Mouse (Mus musculus): ENCODE data around the gene Pex14.

Pex14 gene

DNA sequence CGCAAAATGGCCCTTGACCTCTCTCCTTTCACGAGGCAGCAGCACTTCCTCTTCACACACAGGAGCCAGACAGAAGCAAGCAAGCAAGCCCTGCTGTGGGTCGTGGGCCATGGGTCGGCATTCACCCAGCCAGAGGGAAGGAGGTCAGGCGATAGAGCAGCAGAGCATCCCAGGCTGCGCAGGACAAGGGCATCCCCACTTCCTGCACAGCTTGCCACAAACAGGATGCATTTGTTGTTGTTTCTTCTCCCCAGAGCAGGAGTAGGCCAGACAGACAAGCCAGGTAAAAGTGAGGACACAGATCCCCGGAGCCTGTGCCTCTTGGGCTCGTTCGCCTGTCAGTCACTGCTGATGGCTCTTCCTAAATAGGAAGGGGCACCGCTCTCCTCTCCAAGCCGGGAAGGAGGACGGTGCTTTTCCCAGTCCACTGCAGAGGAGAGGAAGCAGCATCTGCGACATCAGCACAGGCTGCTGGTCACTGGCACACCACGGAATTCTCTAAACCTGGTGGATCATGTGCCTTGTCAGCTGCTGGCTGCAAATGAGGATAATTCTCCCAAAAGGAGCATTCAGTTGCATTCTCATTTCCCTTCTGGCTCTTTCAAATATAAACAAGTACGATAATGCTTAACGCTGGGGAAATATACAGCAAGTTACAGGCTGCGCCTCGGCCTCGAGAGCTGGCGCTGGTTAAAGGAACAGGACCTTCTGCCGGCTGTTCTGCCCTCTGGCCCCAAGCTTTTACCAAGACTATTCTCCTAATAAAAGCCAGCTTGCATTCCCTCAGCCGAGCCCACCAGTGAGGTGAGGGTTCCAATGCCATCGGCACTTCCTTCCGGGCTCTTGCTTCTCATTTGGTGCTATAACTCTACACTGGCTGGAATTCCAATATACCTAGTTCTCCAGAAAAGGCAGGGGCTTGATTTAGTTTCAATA is 113.9 kb downstream of the Pex14 start:
- no peak for DNase-seq (ENCODE audit: extremely low read depth, low read depth)

DNA sequence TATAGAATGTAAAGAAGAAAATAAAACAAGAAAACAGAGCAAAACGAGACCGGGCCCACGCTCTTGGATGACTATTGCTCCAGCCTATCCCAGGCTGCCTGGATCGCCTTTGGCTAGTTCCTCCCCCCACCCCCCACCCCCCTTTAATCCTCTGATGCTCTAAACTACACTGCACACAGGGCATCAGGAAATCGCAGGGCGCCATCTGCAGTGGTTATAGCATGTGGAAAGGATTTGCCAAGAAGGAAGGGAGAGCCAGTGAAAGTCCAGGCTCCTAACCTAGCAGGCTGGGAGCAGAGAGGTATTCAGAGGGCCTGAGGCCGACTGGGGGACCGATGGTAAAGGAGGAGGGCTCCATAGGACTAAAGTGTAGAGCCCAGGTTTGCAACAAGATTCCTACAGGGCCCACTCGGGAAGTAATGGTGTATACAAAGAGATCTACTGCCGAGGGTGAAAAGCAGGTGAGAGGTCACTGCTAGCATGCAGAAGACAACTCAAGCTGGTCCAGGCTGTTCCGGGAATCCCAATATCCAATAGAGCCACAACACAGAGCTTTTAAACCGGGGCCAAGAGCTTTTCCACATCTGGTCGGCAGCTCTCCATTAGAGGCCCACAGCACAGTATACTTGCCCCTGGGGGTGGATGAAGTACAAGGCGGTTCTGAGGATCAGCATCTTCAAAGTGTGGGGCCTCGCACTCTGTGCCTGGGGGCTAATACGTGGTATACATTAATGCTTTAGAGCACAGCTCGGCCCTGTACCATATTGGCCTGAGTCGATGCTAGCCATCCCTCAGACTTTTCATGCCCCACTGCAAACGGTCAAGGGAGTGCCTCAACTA is 114.8 kb downstream of the Pex14 start:
- no peak for DNase-seq (ENCODE audit: extremely low read depth, low read depth)

DNA sequence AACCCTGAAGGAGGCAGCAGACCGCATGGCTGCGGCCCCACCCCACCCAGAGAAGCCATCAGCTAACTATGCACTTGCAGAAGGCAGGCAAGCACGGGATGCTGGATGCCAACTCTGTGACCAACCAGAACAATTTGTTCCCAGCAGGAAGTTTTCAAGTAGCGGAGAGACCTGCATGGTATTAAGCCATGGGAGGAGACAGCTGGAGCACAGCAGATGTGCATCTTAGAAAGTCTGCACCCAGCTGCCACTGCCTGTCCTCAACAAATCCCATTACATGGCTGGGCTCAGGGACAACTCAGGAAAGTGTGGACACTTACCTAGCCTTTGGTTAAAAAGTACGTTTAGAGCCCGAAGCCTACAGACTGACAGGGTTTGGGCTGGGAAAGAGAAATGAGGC is 117.4 kb downstream of the Pex14 start:
- DNase-seq (ENCODE audit: extremely low read depth, low read depth): no peak

DNA sequence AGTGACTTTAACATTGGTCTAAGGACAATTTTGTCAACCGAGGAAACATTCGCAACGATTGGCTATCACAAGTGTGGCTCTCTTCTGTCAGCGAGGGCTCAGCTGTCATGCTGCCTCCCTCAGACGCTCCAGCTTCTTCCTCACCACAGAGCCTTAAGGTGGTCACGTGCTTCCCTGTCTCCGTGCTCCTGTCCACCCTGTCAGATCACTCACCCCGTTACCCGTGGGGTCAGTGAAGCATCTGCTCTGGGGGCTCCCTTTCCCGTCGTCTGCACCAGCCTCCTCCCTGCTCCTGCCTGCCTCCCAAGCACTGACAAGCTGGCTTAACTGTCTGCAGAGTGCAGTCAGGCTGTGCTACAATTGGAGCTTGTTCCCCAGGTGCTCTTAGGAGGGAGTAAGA is 119.8 kb downstream of the Pex14 start:
- DNase-seq (ENCODE audit: extremely low read depth, low read depth): no peak

DNA sequence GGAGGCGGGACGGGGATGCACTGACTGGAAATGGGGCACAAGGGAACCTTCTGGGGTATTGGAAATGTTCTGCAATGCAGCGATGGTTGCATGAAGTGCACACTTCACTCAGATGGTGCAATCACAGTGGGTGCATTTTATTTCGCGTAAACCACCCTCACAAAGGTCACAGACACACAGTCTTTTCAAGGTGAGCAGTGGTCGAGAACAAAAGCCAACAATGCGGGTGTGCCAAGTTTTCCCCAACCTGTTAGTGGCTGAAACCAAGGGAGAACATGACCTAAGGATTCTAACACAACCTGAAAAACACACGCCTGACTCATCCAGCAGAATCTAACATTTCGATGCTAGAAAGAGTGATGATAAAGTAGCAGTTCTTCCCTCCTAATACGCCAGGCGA is 120.8 kb downstream of the Pex14 start:
- DNase-seq (ENCODE audit: extremely low read depth, low read depth): no peak

DNA sequence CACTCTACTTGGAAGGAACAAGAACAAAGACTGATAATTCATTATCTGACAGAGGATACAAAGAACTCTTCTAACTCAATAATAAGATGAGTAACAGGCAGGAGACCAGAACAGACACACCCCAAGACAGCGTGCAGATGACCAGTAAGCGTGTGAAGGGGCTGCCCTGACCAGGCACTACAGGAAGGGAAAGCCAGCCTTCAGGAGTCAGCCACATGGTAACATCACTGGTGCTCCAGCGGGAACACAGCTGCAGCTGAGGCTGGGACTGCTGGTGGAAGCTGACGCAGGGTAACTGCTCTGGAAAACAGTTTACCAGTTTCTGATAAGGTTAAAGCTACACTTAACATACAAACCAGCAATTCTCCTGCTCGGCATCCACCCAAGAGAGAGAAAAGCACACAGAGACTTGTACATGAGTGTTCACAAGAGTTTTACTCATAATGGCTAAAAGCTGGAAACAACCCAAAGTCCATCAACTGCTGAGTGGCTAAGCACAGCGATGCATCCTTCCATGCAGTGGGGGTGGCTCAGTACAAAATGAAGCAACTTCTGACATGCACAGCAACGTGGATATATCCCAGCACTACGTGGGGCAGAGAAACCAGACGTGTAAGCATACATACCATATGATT is 121.3 kb downstream of the Pex14 start:
- no peak for DNase-seq (ENCODE audit: extremely low read depth, low read depth)

DNA sequence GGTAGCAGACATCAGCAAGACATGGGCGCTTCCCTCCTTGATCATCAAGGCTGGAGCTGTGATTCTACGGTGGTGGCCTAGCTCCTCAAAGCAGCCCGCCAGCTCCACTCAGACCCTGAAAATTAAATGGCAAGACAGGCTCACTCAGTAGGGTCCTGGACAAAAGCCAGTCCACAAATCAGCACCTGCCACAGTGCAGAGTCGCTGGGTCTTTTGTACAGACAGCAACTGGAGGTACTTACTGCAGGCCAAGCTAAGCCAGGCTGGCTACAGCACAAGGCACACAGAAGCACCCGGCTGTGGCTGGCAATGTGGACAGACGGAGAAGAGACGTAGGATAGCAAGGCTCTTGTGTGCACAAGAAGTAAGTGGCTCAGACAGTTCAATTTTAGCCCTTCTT is 124.8 kb downstream of the Pex14 start:
- DNase-seq (ENCODE audit: extremely low read depth, low read depth): no peak

DNA sequence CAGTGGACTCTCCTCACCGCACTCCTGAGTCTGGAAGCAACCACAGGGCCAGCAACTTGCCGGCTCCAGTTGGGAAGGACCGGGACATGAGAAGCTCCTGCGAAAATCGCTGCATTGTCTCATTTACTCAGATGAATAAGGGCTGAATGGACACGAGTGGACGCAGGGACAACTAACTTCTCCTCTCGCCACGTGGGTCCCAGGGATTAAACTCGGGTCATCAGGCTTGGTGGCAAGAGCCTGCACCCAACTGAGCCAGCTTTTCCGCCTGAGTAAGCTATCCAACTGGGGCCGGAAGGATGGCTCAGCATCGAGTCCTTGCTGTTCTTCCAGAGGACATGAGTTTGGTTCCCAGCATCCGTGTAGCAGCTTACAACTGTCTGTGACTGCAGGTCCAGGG is 126.3 kb downstream of the Pex14 start:
- DNase-seq (ENCODE audit: extremely low read depth, low read depth): no peak

DNA sequence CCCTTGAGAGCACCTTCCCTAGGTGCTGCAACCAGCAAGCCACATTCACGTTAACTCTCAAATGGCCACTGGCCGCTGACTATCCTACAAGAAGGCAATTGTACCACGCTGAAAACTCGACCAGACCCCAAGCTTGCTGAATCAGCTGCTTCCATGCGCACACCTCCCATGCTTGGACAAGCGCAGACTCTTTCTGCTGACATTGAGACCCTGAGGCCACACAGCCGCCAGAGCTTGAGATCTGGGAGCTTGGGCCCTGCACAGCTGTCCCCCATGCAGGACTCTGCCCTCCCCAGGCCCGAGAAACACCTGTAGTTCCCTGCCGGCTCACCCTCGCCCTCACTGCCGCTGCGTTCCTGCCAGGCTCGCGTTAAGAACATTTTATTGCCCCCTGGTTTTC is 127.0 kb downstream of the Pex14 start:
- DNase-seq (ENCODE audit: extremely low read depth, low read depth): no peak

DNA sequence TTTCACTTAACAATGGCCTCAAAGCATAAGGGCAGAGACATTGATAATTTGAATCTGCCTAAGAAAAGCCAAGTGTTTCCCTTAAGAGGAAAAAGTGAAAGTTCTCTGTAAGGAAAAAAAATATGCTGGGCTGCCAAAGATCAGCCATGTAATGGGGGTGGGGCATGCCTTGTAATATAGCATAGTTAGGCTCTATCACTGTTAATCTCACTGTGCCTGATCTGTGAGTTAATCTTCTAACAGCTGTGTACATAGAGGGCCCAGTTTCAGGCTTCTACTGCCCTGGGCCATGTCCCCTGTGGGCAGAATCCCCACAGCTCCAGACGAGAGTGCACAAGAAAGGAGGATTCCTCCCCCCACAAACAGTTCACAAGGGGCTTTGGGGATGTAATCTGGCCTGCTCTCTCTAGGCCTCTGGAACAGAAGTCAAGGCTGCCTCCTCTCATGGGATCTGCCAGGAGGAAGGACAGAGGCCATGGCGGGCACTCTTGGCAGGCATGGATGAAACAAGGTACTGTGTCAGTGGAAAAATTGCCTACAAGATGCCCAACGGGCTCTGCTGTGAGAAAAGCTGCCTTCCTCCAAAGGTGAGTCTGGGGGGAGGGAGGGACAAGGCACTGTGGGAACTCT is 127.9 kb downstream of the Pex14 start:
- no peak for DNase-seq (ENCODE audit: extremely low read depth, low read depth)

DNA sequence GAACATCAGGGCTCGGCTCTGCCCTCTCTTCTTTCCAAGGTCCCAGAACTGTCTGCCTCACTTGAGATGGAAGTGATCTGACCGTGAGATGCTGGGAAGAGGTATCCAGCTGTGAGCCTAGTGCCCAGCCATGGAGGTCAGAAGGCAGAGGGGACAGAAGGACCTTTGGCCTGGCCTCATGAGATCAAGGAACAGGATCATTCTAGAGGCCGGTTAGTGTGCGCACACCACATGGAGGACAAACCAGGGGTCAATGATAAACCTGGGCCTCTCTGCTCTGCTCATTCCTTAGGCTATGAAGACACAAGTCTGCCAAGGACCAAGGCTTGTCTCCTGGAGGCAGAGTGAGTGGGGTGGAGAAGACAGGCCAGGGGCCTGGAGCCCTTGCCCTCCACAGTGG is 128.9 kb downstream of the Pex14 start:
- DNase-seq (ENCODE audit: extremely low read depth, low read depth): no peak

DNA sequence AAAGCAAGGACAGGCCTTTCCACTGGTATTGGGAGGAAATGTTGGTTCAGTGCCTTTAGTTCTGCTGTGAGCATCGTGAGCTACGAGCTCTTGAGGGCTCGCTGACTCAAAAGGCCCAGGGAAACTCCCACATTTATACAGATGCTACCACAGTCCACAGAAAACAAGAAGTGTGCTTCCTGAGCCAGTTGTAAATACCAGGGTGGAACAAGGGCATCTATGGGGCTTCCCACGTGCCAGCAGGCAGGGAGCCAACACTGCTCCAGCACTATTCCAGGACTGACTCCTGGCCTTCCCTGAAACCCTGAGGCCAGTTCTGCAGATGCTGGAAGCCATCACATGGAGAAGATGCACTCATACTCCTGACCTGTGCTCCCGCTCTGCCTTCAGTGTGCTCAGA is 130.1 kb downstream of the Pex14 start:
- DNase-seq (ENCODE audit: extremely low read depth, low read depth): no peak

DNA sequence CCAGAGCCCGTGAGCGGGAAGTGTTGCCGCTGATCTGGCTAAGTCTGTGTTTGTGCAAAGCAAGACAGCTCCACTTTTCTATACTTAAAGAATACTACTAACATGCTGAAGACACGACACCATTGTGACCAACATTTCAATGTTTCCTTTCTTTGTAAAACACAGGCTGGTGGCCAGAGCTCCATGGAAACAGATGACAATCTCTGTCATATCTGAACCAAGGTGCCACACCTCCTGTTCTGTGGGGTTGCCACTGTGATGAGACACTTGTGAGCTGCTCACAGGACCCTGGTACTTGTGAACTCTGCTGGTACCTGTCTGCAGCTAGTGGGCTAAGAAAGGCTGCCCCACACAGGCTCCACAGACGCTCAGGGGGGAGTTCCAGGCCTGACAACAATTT is 130.8 kb downstream of the Pex14 start:
- DNase-seq (ENCODE audit: extremely low read depth, low read depth): no peak

DNA sequence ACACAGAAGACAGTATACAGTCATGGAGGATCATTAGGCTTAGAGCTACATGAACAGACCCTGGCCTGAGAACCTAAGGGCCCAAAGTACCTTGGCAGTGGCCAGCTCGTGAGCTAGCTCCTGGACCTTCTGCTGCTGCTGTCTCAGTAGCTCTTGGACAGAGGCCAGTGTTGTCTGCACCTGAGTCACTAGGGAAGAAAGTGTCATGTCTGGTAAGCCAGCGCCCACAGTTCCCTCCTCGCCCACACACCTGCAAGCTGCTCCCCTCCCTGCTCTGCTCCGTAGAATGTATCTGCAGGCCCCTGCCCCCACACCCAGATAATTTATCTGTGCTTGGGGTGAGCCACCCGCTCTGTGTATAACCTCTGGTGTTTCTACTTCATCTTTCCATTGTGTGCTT is 133.5 kb downstream of the Pex14 start:
- no peak for DNase-seq (ENCODE audit: extremely low read depth, low read depth)

DNA sequence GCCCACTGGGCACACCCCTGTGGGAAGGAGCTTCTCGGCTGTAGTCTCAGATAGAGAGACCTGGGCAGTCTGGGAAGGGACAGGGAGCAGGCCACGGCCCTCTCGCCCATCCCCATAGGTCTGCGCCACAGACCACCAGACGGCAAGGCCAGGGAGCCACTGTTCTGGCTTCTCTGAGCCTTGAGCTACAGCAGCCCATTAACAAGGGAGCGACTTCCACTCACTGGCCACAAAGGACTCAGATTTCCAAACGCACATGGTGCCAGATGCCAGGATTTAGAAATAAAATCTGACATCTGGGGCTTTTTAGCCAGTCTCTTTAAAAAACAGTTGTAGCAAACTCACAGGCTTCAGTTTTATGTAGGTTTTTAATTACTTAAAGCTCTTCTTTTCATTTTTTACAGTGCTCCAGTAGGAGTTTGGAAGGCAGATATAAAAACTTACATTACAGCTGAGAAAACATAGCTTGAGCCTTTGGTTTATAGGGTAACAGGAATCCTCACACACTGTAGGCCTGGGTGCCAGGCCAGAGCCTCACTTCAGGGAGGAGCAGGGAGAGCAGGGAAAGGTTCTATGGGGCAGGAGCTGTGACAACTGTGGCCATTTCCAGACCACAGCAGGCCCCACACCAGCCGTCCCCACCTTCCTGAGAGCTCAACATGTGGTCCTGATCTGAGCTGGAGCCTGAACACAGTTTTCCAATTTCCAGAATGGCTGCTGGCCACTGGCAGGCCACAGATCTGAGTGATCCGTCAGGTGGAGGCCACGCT is 134.9 kb downstream of the Pex14 start:
- no peak for DNase-seq (ENCODE audit: extremely low read depth, low read depth)

DNA sequence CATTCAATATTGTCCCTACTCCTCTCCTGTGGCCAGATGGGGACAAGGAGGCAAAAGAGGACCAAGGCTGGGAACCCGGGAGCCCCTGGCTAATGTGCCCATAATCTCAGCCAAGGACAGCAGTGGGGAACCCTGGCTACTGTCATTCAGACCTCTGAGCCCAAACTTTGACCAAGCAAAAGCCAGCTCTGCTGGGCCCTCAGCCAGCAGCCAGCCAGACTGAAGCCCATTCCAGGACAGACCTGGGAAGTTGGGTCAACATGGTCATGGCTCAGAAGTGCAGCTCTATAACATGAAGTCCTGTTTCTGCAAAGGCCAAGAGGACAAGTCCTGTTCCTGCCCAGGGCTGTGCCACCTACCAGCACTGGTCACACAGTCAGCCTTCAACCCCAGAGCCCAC is 137.6 kb downstream of the Pex14 start:
- DNase-seq (ENCODE audit: extremely low read depth, low read depth): no peak

DNA sequence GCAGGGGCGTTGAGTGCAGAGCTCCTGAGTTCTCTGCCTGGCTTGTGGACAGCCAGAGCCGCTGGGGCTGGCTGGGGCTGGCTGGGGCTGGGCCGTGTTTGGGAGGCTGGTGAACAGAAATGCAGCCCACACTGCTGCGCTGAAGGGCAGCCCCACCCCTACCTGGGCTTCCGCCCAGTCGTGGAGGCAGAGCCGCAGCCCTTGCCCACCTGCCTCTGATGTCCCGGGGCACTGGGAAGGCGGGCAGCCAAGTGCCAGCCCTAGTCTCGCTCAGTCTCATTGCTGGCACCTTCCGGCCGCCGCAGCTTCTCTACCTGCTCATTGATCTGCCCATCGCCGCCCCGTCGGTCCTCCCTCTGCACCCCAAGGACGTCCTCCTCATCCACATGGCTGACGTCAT is 138.6 kb downstream of the Pex14 start:
- DNase-seq (ENCODE audit: extremely low read depth, low read depth): no peak

DNA sequence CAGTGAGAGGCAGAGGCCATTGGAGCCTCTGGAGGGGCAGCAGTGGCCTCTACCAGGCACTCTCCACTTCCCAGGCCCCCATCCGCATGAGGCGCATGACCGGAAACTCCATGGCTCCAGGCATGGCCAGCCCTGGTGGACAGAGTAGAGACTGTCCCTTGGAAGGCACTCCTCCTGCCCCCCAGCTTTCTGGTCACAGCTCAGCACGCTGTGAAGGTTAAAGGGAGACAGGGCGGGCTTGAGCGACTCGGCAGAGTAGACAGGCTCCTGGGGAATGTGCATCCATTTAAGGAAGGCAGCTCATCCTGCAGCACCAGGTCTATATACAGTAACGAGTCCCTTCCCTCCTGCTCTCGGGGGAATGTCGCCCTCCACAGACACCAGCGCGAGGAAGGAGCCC is 139.7 kb downstream of the Pex14 start:
- no peak for DNase-seq (ENCODE audit: extremely low read depth, low read depth)

DNA sequence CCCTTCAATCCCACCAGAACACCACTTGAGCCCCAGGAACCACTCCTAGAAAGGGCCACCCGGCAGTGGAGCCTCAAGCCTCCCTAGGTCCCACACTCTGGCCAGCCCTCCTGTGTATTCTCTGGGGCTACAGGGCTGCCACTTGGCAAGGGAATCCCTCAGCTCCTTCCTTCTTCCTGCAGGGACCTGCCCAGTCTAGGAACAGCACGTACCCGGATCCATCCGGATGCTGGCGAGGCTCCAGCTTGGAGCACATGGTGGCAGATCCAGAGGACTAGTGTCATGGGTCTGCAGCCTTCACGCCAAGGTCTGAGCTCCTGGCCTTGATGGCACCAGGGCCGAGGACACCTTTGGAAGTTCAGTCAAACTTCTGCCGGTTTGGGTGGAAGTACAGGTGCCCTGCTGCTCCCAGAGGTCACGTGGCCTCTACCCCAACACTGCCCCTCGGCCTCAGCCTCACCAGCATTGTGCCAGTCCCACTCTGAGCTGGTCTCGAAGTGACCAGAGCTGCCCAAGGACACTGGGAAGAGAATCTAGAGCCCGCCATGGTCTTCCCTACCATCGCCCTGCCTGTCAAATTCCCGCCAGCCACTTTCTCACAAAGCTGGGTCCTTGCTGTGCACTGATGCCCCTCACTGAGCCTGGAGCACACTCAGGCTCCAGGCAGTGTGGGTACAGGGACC is 144.4 kb downstream of the Pex14 start:
- no peak for DNase-seq (ENCODE audit: extremely low read depth, low read depth)

Measured in MEL-GATA-1-ER (cell line).